Mouse (Mus musculus) myocyte (in vitro differentiated cells): ENCODE results near the gene Ogg1. TPM values are rescaled to one million over a fixed set of nuclear protein-coding genes. Genes with fewer than 3 reads are reported as not detected.

ENCODE experiments used
- H3K27me3 ChIP-seq: one replicate; pipeline ENCODE4 v1.6.1; 2011; ENCODE audit not compliant: control insufficient read depth, insufficient read depth, insufficient read length
- H3K36me3 ChIP-seq: one replicate; pipeline ENCODE4 v1.6.1; 2011; ENCODE audit not compliant: control insufficient read depth, insufficient read depth
- H3K4me2 ChIP-seq: one replicate; pipeline ENCODE4 v1.6.1; 2011; ENCODE audit warnings: low read depth, control low read depth
- H3K4me3 ChIP-seq: one replicate; pipeline ENCODE4 v1.5.1; 2011; ENCODE audit warnings: mild to moderate bottlenecking, control low read depth, moderate library complexity
- H3K79me2 ChIP-seq: one replicate; pipeline ENCODE4 v1.6.1; 2011; ENCODE audit not compliant: control insufficient read depth, insufficient read depth
- H3ac ChIP-seq: one replicate; pipeline ENCODE4 v1.6.1; 2011; ENCODE audit not compliant: control insufficient read depth, insufficient read length
- CEBPB ChIP-seq: IDR thresholded peaks from 2 replicates; pipeline ENCODE4 v1.6.1; 2011; ENCODE audit warnings: mild to moderate bottlenecking, moderate library complexity; ENCODE audit not compliant: poor library complexity, insufficient read depth, severe bottlenecking
- E2F4 ChIP-seq: IDR thresholded peaks from one replicate; pipeline ENCODE4 v1.6.1; 2011; ENCODE audit warnings: mild to moderate bottlenecking, control low read depth, moderate library complexity; ENCODE audit not compliant: insufficient read depth
- MAX ChIP-seq: IDR thresholded peaks from one replicate; pipeline ENCODE4 v1.6.1; 2011; ENCODE audit warnings: low read depth, mild to moderate bottlenecking, control low read depth
- MYOD1 ChIP-seq, 3 experiments: IDR thresholded peaks; one replicate each; pipeline ENCODE4 v1.6.1; 2011; ENCODE audit warnings: control low read depth in 2 of 3, low read depth in 2 of 3, mild to moderate bottlenecking in 2 of 3, moderate library complexity in 1 of 3; ENCODE audit not compliant: insufficient read length in 2 of 3, control insufficient read depth in 1 of 3
- MYOG ChIP-seq, 3 experiments: IDR thresholded peaks; one replicate each; pipeline ENCODE4 v1.6.1; 2011; ENCODE audit warnings: control low read depth in 2 of 3, low read depth in 2 of 3, mild to moderate bottlenecking in 2 of 3; ENCODE audit not compliant: insufficient read length in 2 of 3, control insufficient read depth in 1 of 3, insufficient read depth in 1 of 3
- POLR2A ChIP-seq: IDR thresholded peaks from one replicate; pipeline ENCODE4 v1.6.1; 2011; ENCODE audit warnings: low read depth, mild to moderate bottlenecking, control low read depth, moderate library complexity; ENCODE audit not compliant: insufficient read length
- POLR2AphosphoS2 ChIP-seq: IDR thresholded peaks from one replicate; pipeline ENCODE4 v1.6.1; 2011; ENCODE audit warnings: low read depth, control low read depth; ENCODE audit not compliant: insufficient read length
- REST ChIP-seq: IDR thresholded peaks from one replicate; pipeline ENCODE4 v1.6.1; 2011; ENCODE audit warnings: mild to moderate bottlenecking, control low read depth, moderate library complexity; ENCODE audit not compliant: insufficient read depth, insufficient read length
- SRF ChIP-seq: IDR thresholded peaks from one replicate; pipeline ENCODE4 v1.6.1; 2011; ENCODE audit warnings: low read depth; ENCODE audit not compliant: control insufficient read depth, insufficient read length
- TCF12 ChIP-seq: IDR thresholded peaks from one replicate; pipeline ENCODE4 v1.6.1; 2011; ENCODE audit warnings: mild to moderate bottlenecking, control low read depth; ENCODE audit not compliant: poor library complexity, insufficient read depth, severe bottlenecking
- TCF3 ChIP-seq: IDR thresholded peaks from one replicate; pipeline ENCODE4 v1.6.1; 2011; ENCODE audit warnings: low read depth, control low read depth; ENCODE audit not compliant: insufficient read length
- USF1 ChIP-seq: IDR thresholded peaks from one replicate; pipeline ENCODE4 v1.6.1; 2011; ENCODE audit warnings: low read depth, mild to moderate bottlenecking, control low read depth, moderate library complexity
- polyA plus RNA-seq: library from polyadenylated mRNA; unstranded; fragments of >200 nt; fragmentation: generic; extraction: Trizol; gene quantifications from one replicate; pipeline ENCODE4 v1.2.1, GENCODE M21; 2012; ENCODE audit warnings: missing spikeins

Ogg1 gene
- polyA plus RNA-seq, 1 experiment: 11.8 TPM

DNA sequence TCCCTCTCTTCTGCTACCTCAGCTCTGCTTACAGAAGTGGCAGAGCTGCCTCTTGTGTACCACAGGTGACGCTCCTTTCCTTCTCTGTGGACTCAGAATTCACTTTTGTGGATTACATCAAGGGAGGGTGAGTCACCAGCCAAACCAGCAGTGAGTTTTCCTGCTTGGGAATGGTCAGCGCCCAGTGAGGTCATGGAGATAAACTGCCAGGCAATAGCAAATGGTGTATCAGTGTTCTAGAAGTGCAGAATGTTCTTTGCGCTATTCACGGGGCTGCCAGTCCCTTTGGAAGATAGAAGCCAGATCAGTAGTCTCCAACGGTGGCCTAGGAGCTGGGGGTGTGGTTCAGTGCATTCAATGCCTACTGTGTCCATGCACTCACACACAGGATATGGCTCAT lies 33.8 kb upstream of the Ogg1 start:
- TF ChIP-seq TCF12: no peak
- no peak for TF ChIP-seq CEBPB
- TF ChIP-seq USF1: no peak
- no peak for TF ChIP-seq SRF
- TF ChIP-seq MAX: no peak
- no peak for TF ChIP-seq POLR2A
- Histone ChIP-seq H3ac (no peak overlapping the region), H3K4me2 (peak overlapping the region; percentile 1), H3K27me3 (no peaks in the 10 kb centered on the region), H3K79me2 (no peaks in the 10 kb centered on the region), H3K36me3 (no peaks in the 10 kb centered on the region), H3K4me3 (no peak overlapping the region)

GRCm38 (mm10) chr6:113296046-113296445 lies 30.7 kb upstream of the Ogg1 start:
- Histone ChIP-seq H3K4me2 (no peak overlapping the region), H3K4me3 (no peak overlapping the region), H3K79me2 (no peaks in the 10 kb centered on the region), H3K36me3 (no peaks in the 10 kb centered on the region), H3ac (no peak overlapping the region), H3K27me3 (no peaks in the 10 kb centered on the region)
- TF ChIP-seq E2F4 (no peak), MAX (no peak), USF1 (no peak), MYOG (IDR thresholded peaks at IDR 0.05; ENCODE audit: control insufficient read depth in 1 of 3, insufficient read depth in 1 of 3, insufficient read length in 2 of 3, low read depth in 2 of 3) (no peak), TCF3 (no peak), REST (no peak), POLR2A (no peak), CEBPB (no peak), SRF (no peak), POLR2AphosphoS2 (no peak), TCF12 (no peak), MYOD1 (IDR thresholded peaks at IDR 0.05; ENCODE audit: control insufficient read depth in 1 of 3, insufficient read length in 2 of 3, low read depth in 2 of 3) (no peak)

DNA sequence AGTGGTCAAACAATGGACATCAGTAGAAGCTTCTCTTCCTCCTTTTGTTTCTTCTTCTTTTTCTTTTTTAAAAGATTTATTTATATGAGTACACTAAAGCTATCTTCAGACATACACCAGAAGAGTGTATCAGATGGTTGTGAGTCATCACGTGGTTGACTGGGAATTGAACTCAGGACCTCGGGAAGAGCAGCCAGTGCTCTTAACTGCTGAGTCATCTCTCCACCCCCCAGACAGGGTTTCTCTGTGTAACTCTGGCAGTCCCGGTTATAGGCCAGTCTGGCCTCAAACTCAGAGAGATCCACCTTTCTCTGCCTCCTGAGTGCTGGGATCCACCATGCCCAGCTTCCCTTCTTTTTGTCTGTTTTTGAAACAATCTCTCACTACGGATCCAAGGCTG lies 30.1 kb upstream of the Ogg1 start:
- Histone ChIP-seq H3K79me2 (no peaks in the 10 kb centered on the region), H3ac (no peak overlapping the region), H3K36me3 (no peaks in the 10 kb centered on the region), H3K4me2 (no peak overlapping the region), H3K4me3 (no peak overlapping the region), H3K27me3 (no peaks in the 10 kb centered on the region)
- TF ChIP-seq USF1: no peak
- TF ChIP-seq TCF12: no peak
- no peak for TF ChIP-seq TCF3
- no peak for TF ChIP-seq POLR2A
- no peak for TF ChIP-seq MAX
- TF ChIP-seq MYOD1 (IDR thresholded peaks at IDR 0.05; ENCODE audit: control insufficient read depth in 1 of 3, insufficient read length in 2 of 3, low read depth in 2 of 3): no peak
- TF ChIP-seq SRF: no peak
- no peak for TF ChIP-seq REST
- TF ChIP-seq E2F4: no peak
- TF ChIP-seq POLR2AphosphoS2: no peak
- TF ChIP-seq MYOG (IDR thresholded peaks at IDR 0.05; ENCODE audit: control insufficient read depth in 1 of 3, insufficient read depth in 1 of 3, insufficient read length in 2 of 3, low read depth in 2 of 3): no peak
- TF ChIP-seq CEBPB: no peak

DNA sequence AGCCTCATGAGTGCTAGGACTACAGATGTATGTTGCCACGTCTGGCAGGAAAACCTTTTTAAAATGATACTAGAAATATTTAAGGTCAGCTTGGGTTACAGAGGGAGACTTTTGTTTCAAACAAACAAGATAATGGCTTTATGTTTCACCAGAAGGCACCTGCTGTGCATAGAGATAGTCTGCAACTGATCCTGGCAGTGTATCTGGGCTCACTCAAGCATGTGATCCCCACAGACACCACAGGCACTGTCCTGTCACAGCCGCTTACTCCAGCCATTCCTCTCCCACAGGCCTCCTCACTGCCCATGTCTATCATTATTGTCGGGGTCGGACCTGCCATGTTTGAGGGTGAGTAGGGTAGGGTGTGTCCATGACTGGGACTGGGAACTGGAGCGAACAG lies 25.4 kb upstream of the Ogg1 start:
- Histone ChIP-seq H3K4me2 (no peak overlapping the region), H3K27me3 (peaks cover 8% of the 10 kb centered on the region), H3K36me3 (no peaks in the 10 kb centered on the region), H3ac (no peak overlapping the region), H3K79me2 (no peaks in the 10 kb centered on the region), H3K4me3 (no peak overlapping the region)
- no peak for TF ChIP-seq REST
- TF ChIP-seq MAX: no peak
- no peak for TF ChIP-seq E2F4
- no peak for TF ChIP-seq SRF
- TF ChIP-seq TCF12: no peak
- TF ChIP-seq TCF3: no peak
- TF ChIP-seq POLR2A: no peak
- TF ChIP-seq MYOG (IDR thresholded peaks at IDR 0.05; ENCODE audit: control insufficient read depth in 1 of 3, insufficient read depth in 1 of 3, insufficient read length in 2 of 3, low read depth in 2 of 3): no peak
- no peak for TF ChIP-seq USF1
- TF ChIP-seq MYOD1 (IDR thresholded peaks at IDR 0.05; ENCODE audit: control insufficient read depth in 1 of 3, insufficient read length in 2 of 3, low read depth in 2 of 3): no peak
- no peak for TF ChIP-seq CEBPB
- TF ChIP-seq POLR2AphosphoS2: no peak

DNA sequence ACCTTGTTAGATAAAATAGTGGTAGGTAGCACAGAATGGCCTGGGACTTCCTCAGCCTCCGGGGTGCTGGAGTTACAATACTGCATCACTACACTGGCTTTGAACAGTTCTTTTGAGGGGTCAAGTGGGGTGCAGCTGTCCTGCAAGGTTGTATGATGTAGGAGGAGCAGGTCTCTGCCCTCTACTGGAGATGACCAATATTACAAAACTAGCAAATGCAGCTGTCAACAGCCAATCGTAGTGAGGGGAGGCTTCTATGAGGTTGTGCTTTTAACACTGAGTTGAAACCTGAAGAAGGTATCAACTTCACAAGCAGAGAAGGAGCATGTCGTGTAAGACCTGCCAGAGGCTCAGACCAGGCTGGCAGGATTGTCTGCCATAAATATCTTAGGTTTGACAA lies 24.5 kb upstream of the Ogg1 start:
- no peak overlapping the region for H3K4me3 ChIP-seq
- H3K27me3 ChIP-seq: peaks cover 8% of the 10 kb centered on the region
- no peak overlapping the region for H3K4me2 ChIP-seq
- no peak overlapping the region for H3ac ChIP-seq
- H3K36me3 ChIP-seq: no peaks in the 10 kb centered on the region
- TF ChIP-seq USF1: no peak
- no peak for TF ChIP-seq MAX
- TF ChIP-seq MYOG (IDR thresholded peaks at IDR 0.05; ENCODE audit: control insufficient read depth in 1 of 3, insufficient read depth in 1 of 3, insufficient read length in 2 of 3, low read depth in 2 of 3): peak in 1 of 3 experiments; percentile 73
- TF ChIP-seq CEBPB: no peak
- no peak for TF ChIP-seq SRF
- no peak for TF ChIP-seq TCF3
- peak; percentile 83 to 89 (median 86) for TF ChIP-seq MYOD1 (IDR thresholded peaks at IDR 0.05; ENCODE audit: control insufficient read depth in 1 of 3, insufficient read length in 2 of 3, low read depth in 2 of 3)
- no peaks in the 10 kb centered on the region for H3K79me2 ChIP-seq
